Mouse (Mus musculus) small intestine, adult 2 months (tissue): ENCODE measurements around the gene Nup214. TPM values are rescaled to one million over a fixed set of nuclear protein-coding genes. Genes with fewer than 3 reads are reported as not detected.
A peak's percentile ranks its signal among the peaks of the same experiment; 100 is the strongest.

ENCODE experiments used
- H3K27ac ChIP-seq: fragments of 200-500 bp; 2 replicates; pipeline ENCODE4 v1.5.1; 2012; ENCODE audit warnings: low read depth, low read length, control low read depth, inconsistent platforms; ENCODE audit not compliant: insufficient read depth
- H3K27me3 ChIP-seq: fragments of 200-500 bp; 2 replicates; pipeline ENCODE4 v1.6.1; 2012; ENCODE audit warnings: mild to moderate bottlenecking, moderate library complexity, low read length, inconsistent platforms; ENCODE audit not compliant: control insufficient read depth, insufficient read depth
- H3K36me3 ChIP-seq: fragments of 200-500 bp; 2 replicates; pipeline ENCODE4 v1.6.1; 2012; ENCODE audit warnings: mild to moderate bottlenecking, low read length, control low read depth, inconsistent platforms; ENCODE audit not compliant: control insufficient read depth, insufficient read depth
- H3K4me1 ChIP-seq: fragments of 200-500 bp; 2 replicates; pipeline ENCODE4 v1.6.1; 2012; ENCODE audit warnings: low read length, inconsistent platforms, mixed read lengths; ENCODE audit not compliant: control insufficient read depth, insufficient read depth, insufficient read length
- H3K4me3 ChIP-seq: fragments of 200-500 bp; 2 replicates; pipeline ENCODE4 v1.5.1; 2012; ENCODE audit warnings: low read depth, mild to moderate bottlenecking, control low read depth, inconsistent platforms, low read length, moderate library complexity
- CTCF ChIP-seq: fragments of 200-500 bp; IDR thresholded peaks from 2 replicates; pipeline ENCODE4 v1.5.1; 2012; ENCODE audit warnings: low read depth, mild to moderate bottlenecking, control low read depth, inconsistent platforms, low read length, moderate library complexity, mixed read lengths; ENCODE audit not compliant: insufficient replicate concordance, insufficient read length; ENCODE audit errors: extremely low read depth
- POLR2A ChIP-seq: fragments of 200-500 bp; IDR thresholded peaks from 2 replicates; pipeline ENCODE4 v1.6.1; 2012; ENCODE audit warnings: low read depth, mild to moderate bottlenecking, control low read depth, inconsistent platforms, low read length, moderate library complexity
- WGBS: fragments of 180-500 bp; shearing (Covaris S2); methylation state at CpG from one replicate; pipeline ENCODE4 v1.1.7; 2018; 5-methylcytosine and 5-hydroxymethylcytosine counted together
- polyA plus RNA-seq: library from polyadenylated mRNA; depleted of rRNA; stranded (reverse); fragments of >200 nt; gene quantifications from 2 replicates; pipeline ENCODE4 v1.2.3, GENCODE M21; 2012

Nup214 gene
- polyA plus RNA-seq, 1 experiment, result 21.8 TPM

GRCm38 (mm10) chr2:32068811-32069607, 94.8 kb downstream of the Nup214 start:
- no peak overlapping the region for H3K4me3 ChIP-seq
- TF ChIP-seq CTCF (no peak), POLR2A (no peak)
- no peak overlapping the region for H3K27ac ChIP-seq
- WGBS, result 61% methylated on average over 31 of the region's 31 CpGs
- H3K27me3 ChIP-seq, result no peaks in the 10 kb centered on the region
- H3K4me1 ChIP-seq, result peaks cover 14% of the 10 kb centered on the region
- H3K36me3 ChIP-seq, result peaks cover 8% of the 10 kb centered on the region

- peaks cover 26% of the 10 kb centered on the region for H3K4me1 ChIP-seq
- no peak for TF ChIP-seq CTCF
- no peaks in the 10 kb centered on the region for H3K27me3 ChIP-seq
- no peak overlapping the region for H3K27ac ChIP-seq
- peaks cover 8% of the 10 kb centered on the region for H3K36me3 ChIP-seq
- no peak overlapping the region for H3K4me3 ChIP-seq
- WGBS, result 94% methylated on average over 10 of the region's 10 CpGs
Observed at GRCm38 (mm10) chr2:32070747-32071146, 96.5 kb downstream of the Nup214 start.

- Histone ChIP-seq H3K4me1 (peaks cover 38% of the 10 kb centered on the region), H3K36me3 (no peaks in the 10 kb centered on the region), H3K27ac (peak overlapping the region; percentile 51), H3K4me3 (no peak overlapping the region), H3K27me3 (no peaks in the 10 kb centered on the region)
- WGBS, result 13% methylated on average over 8 of the region's 8 CpGs
- TF ChIP-seq POLR2A (no peak), CTCF (no peak)
Observed at GRCm38 (mm10) chr2:32074404-32074803, 100.2 kb downstream of the Nup214 start.

- peaks cover 44% of the 10 kb centered on the region for H3K4me1 ChIP-seq
- no peaks in the 10 kb centered on the region for H3K36me3 ChIP-seq
- H3K27me3 ChIP-seq, result no peaks in the 10 kb centered on the region
- no peak overlapping the region for H3K27ac ChIP-seq
- WGBS, result 63% methylated on average over 7 of the region's 7 CpGs
- TF ChIP-seq CTCF (no peak), POLR2A (no peak)
- no peak overlapping the region for H3K4me3 ChIP-seq
Observed at GRCm38 (mm10) chr2:32075368-32075767, 101.1 kb downstream of the Nup214 start.

GRCm38 (mm10) chr2:32077744-32078143, 103.5 kb downstream of the Nup214 start:
- Histone ChIP-seq H3K27me3 (no peaks in the 10 kb centered on the region), H3K36me3 (no peaks in the 10 kb centered on the region), H3K27ac (peak overlapping the region; percentile 31), H3K4me1 (peaks cover 47% of the 10 kb centered on the region), H3K4me3 (no peak overlapping the region)
- TF ChIP-seq POLR2A (no peak), CTCF (no peak)
- 84% methylated on average over 10 of the region's 10 CpGs for WGBS

GRCm38 (mm10) chr2:32078522-32078921, 104.3 kb downstream of the Nup214 start:
- TF ChIP-seq POLR2A (no peak), CTCF (no peak)
- H3K27ac ChIP-seq, result peak overlapping the region; percentile 99; the same call in 1 of the 2 replicates
- 64% methylated on average over 8 of the region's 8 CpGs for WGBS
- peak overlapping the region; percentile 14 for H3K4me3 ChIP-seq
- peaks cover 41% of the 10 kb centered on the region for H3K4me1 ChIP-seq
- H3K27me3 ChIP-seq, result no peaks in the 10 kb centered on the region
- H3K36me3 ChIP-seq, result no peaks in the 10 kb centered on the region

GRCm38 (mm10) chr2:32079191-32079725, 105.0 kb downstream of the Nup214 start:
- Histone ChIP-seq H3K36me3 (no peaks in the 10 kb centered on the region), H3K27ac (peak overlapping the region; percentile 99; the same call in 1 of the 2 replicates), H3K27me3 (0 out of 2 replicates have a peak, but pooled peaks cover 3% of the 10 kb centered on the region), H3K4me3 (peak overlapping the region; percentile 2; the same call in 1 of the 2 replicates), H3K4me1 (peaks cover 33% of the 10 kb centered on the region)
- 87% methylated on average over 14 of the region's 14 CpGs for WGBS
- TF ChIP-seq CTCF (no peak), POLR2A (no peak)
